Mouse (Mus musculus) CH12.LX (cell line): ENCODE results near the gene Gnl3l. TPM values are rescaled to one million over a fixed set of nuclear protein-coding genes. Genes with fewer than 3 reads are reported as not detected.

ENCODE experiments used
- DNase-seq: peaks from one replicate; pipeline ENCODE4 v3.0.0-alpha.2; 2013; ENCODE audit errors: extremely low read depth
- H3K27ac ChIP-seq: 2 replicates; pipeline ENCODE4 v1.5.1; 2012; ENCODE audit warnings: low read depth, mild to moderate bottlenecking, control low read depth, moderate library complexity; ENCODE audit not compliant: insufficient read depth
- H3K27me3 ChIP-seq: replicated peaks from 2 replicates; pipeline ENCODE3; 2012; ENCODE audit warnings: inconsistent platforms
- H3K36me3 ChIP-seq, 2 experiments: replicated peaks in 1 of 2; 2 replicates each; pipeline versions ENCODE3 to v1.6.1; 2012; ENCODE audit warnings: inconsistent platforms in 1 of 2, low read length in 1 of 2, mild to moderate bottlenecking in 1 of 2, mixed read lengths in 1 of 2, moderate library complexity in 1 of 2; ENCODE audit not compliant: control insufficient read depth in 1 of 2, insufficient read depth in 1 of 2
- H3K4me1 ChIP-seq, 2 experiments: 2 replicates each; pipeline ENCODE4 v1.6.1; 2012; ENCODE audit warnings: inconsistent platforms in 1 of 2, moderate library complexity in 1 of 2; ENCODE audit not compliant: insufficient read depth in 2 of 2, control insufficient read depth in 1 of 2
- H3K4me2 ChIP-seq: 2 replicates; pipeline ENCODE4 v1.6.1; 2012; ENCODE audit warnings: low read depth, mild to moderate bottlenecking, control low read depth; ENCODE audit not compliant: poor library complexity, insufficient read depth, severe bottlenecking
- H3K4me3 ChIP-seq, 3 experiments: fragments of 150-350 bp in 1 of 3; sonication (generic) in 1 of 3; replicated peaks in 1 of 3; 2 replicates each; pipeline versions ENCODE3 to v1.5.1; 2011 to 2012; ENCODE audit warnings: low read depth in 2 of 3, low read length in 2 of 3, mild to moderate bottlenecking in 2 of 3, moderate library complexity in 2 of 3, control low read depth in 1 of 3, improper control_type of control experiment in 1 of 3, inconsistent platforms in 1 of 3, mixed read lengths in 1 of 3; ENCODE audit not compliant: poor library complexity in 1 of 3
- H3K79me2 ChIP-seq: replicated peaks from 2 replicates; pipeline ENCODE4 v1.6.1; 2012; ENCODE audit warnings: mild to moderate bottlenecking, moderate library complexity; ENCODE audit not compliant: control insufficient read depth, poor library complexity, insufficient read depth, severe bottlenecking; ENCODE audit errors: extremely low read depth
- H3K9ac ChIP-seq: 2 replicates; pipeline ENCODE4 v1.6.1; 2012; ENCODE audit warnings: low read depth, mild to moderate bottlenecking, control low read depth, moderate library complexity; ENCODE audit not compliant: insufficient read depth
- H3K9me3 ChIP-seq: replicated peaks from 2 replicates; pipeline ENCODE3; 2012; ENCODE audit warnings: low read length, inconsistent platforms, mixed read lengths
- BHLHE40 ChIP-seq: IDR thresholded peaks from 2 replicates; pipeline ENCODE4 v1.6.1; 2011; ENCODE audit warnings: mild to moderate bottlenecking, low read depth, low read length, improper control_type of control experiment
- CHD1 ChIP-seq: IDR thresholded peaks from 2 replicates; pipeline ENCODE4 v1.6.1; 2012; ENCODE audit warnings: low read depth, low read length, improper control_type of control experiment, inconsistent platforms
- CHD2 ChIP-seq: IDR thresholded peaks from 2 replicates; pipeline ENCODE4 v1.6.1; 2011; ENCODE audit warnings: low read length, improper control_type of control experiment
- CTCF ChIP-seq, 2 experiments: IDR thresholded peaks in 1 of 2; conservative IDR thresholded peaks in 1 of 2; 2 replicates each; pipeline ENCODE4 v1.5.1; 2011 to 2012; ENCODE audit warnings: low read depth in 2 of 2, low read length in 2 of 2, improper control_type of control experiment in 1 of 2, inconsistent platforms in 1 of 2, mild to moderate bottlenecking in 1 of 2, moderate library complexity in 1 of 2
- EP300 ChIP-seq: IDR thresholded peaks from 2 replicates; pipeline ENCODE4 v1.6.1; 2011; ENCODE audit warnings: low read length, improper control_type of control experiment
- ETS1 ChIP-seq: conservative IDR thresholded peaks from 2 replicates; pipeline ENCODE4 v1.6.1; 2012; ENCODE audit warnings: low read depth, mild to moderate bottlenecking, inconsistent platforms, low read length, improper control_type of control experiment, moderate library complexity
- GABPA ChIP-seq: IDR thresholded peaks from 2 replicates; pipeline ENCODE4 v1.6.1; 2012; ENCODE audit warnings: low read depth, low read length, improper control_type of control experiment, inconsistent platforms; ENCODE audit not compliant: insufficient replicate concordance
- IRF4 ChIP-seq: IDR thresholded peaks from 2 replicates; pipeline ENCODE4 v1.6.1; 2014; ENCODE audit warnings: low read depth, mild to moderate bottlenecking, inconsistent platforms, low read length, improper control_type of control experiment
- JUND ChIP-seq: conservative IDR thresholded peaks from 2 replicates; pipeline ENCODE4 v1.6.1; 2011; ENCODE audit warnings: low read depth, low read length, improper control_type of control experiment
- KAT2A ChIP-seq: IDR thresholded peaks from 2 replicates; pipeline ENCODE4 v1.6.1; 2012; ENCODE audit warnings: low read length, improper control_type of control experiment, inconsistent platforms; ENCODE audit not compliant: insufficient replicate concordance
- MAFK ChIP-seq: IDR thresholded peaks from 2 replicates; pipeline ENCODE4 v1.6.1; 2011; ENCODE audit warnings: low read length, improper control_type of control experiment; ENCODE audit not compliant: insufficient replicate concordance
- MEF2A ChIP-seq: IDR thresholded peaks from 2 replicates; pipeline ENCODE4 v1.6.1; 2014; ENCODE audit warnings: low read depth, mild to moderate bottlenecking, inconsistent platforms, low read length, improper control_type of control experiment, borderline replicate concordance
- MXI1 ChIP-seq: IDR thresholded peaks from 2 replicates; pipeline ENCODE4 v1.6.1; 2011; ENCODE audit warnings: mild to moderate bottlenecking, low read depth, low read length, improper control_type of control experiment
- MYC ChIP-seq: IDR thresholded peaks from 2 replicates; pipeline ENCODE4 v1.6.1; 2011; ENCODE audit warnings: low read depth, mild to moderate bottlenecking, improper control_type of control experiment, low read length
- POLR2A ChIP-seq: IDR thresholded peaks from 2 replicates; pipeline ENCODE4 v1.6.1; 2011; ENCODE audit warnings: low read depth, mild to moderate bottlenecking, improper control_type of control experiment, low read length
- SIN3A ChIP-seq: IDR thresholded peaks from 2 replicates; pipeline ENCODE4 v1.6.1; 2012; ENCODE audit warnings: low read length, improper control_type of control experiment, inconsistent platforms
- TBP ChIP-seq: conservative IDR thresholded peaks from 2 replicates; pipeline ENCODE4 v1.6.1; 2011; ENCODE audit warnings: low read depth, low read length, improper control_type of control experiment
- UBTF ChIP-seq: IDR thresholded peaks from 2 replicates; pipeline ENCODE4 v1.6.1; 2012; ENCODE audit warnings: low read depth, mild to moderate bottlenecking, inconsistent platforms, low read length, improper control_type of control experiment, moderate library complexity
- USF1 ChIP-seq: IDR thresholded peaks from 2 replicates; pipeline ENCODE4 v1.6.1; 2014; ENCODE audit warnings: low read depth, mild to moderate bottlenecking, inconsistent platforms, low read length, improper control_type of control experiment
- ZKSCAN1 ChIP-seq: IDR thresholded peaks from 2 replicates; pipeline ENCODE4 v1.6.1; 2012; ENCODE audit warnings: low read depth, inconsistent platforms, low read length, improper control_type of control experiment, borderline replicate concordance
- ZMIZ1 ChIP-seq: IDR thresholded peaks from 2 replicates; pipeline ENCODE4 v1.6.1; 2012; ENCODE audit warnings: low read depth, mild to moderate bottlenecking, inconsistent platforms, low read length, improper control_type of control experiment
- dilution Hi-C: fragments of 300-500 bp; cut with MboI; formaldehyde crosslinking; loops from 2 replicates; pipeline ENCODE4 v1.14.3; 2020; ENCODE audit warnings: low sequenced_read_pairs; ENCODE audit not compliant: extremely low pct_unique_long_range_greater_than_20kb, extremely low pct_ligation_motif_present
- in situ Hi-C: fragments of 300-500 bp; cut with MboI; formaldehyde crosslinking; loops from 3 replicates; pipeline ENCODE4 v1.14.3; 2019; ENCODE audit warnings: low sequenced_read_pairs, low pct_ligation_motif_present, low pct_unique_long_range_greater_than_20kb, mixed read lengths
- polyA plus RNA-seq: library from polyadenylated mRNA; unstranded; fragments of >175 nt; gene quantifications from 2 replicates; pipeline ENCODE4 v1.2.1, GENCODE M21; 2012; ENCODE audit warnings: low read depth; ENCODE audit not compliant: insufficient read length
- total RNA-seq, 2 experiments: library from RNA; depleted of rRNA; stranded (reverse); fragments of 300-350 nt in 1 of 2; fragments of >200 nt in 1 of 2; gene quantifications; 2 replicates each; pipeline ENCODE4 v1.2.3; 2012 to 2014

Gene Gnl3l
- total and polyA plus RNA-seq, 3 experiments = 32.3 to 63.8 (median 38.4) TPM

GRCm38 (mm10) chrX:150981621-150982020, 35.5 kb downstream of the Gnl3l start:
- Histone ChIP-seq H3K4me1 (peaks cover 0 to 9% of the 10 kb centered on the region in 2 experiments; a peak in 1 of 4 replicates), H3K9ac (no peak overlapping the region), H3K4me3 (no peak overlapping the region), H3K36me3 (peaks cover 19 to 36% of the 10 kb centered on the region in 2 experiments), H3K27ac (no peak overlapping the region), H3K27me3 (no peaks in the 10 kb centered on the region), H3K9me3 (no peaks in the 10 kb centered on the region), H3K79me2 (no peaks in the 10 kb centered on the region), H3K4me2 (no peak overlapping the region)
- in situ Hi-C loops = no loop called here
- dilution Hi-C loops = no loop called here
- DNase-seq = peak; percentile 45
- TF ChIP-seq BHLHE40 (peak; percentile 52), MAFK (no peak), GABPA (no peak), KAT2A (no peak), EP300 (peak; percentile 63), ETS1 (peak; percentile 33; the same call in 1 of the 2 replicates), JUND (0 out of 2 replicates have a peak, but pooled peaks have one; percentile 35), UBTF (no peak), TBP (no peak), MXI1 (no peak), MYC (no peak), IRF4 (peak; percentile 78), SIN3A (0 out of 2 replicates have a peak, but pooled peaks have one; percentile 21)

GRCm38 (mm10) chrX:150975424-150975823, 41.7 kb downstream of the Gnl3l start:
- in situ Hi-C loops (no loop called here), dilution Hi-C loops (no loop called here)
- Histone ChIP-seq H3K36me3 (peaks cover 0 to 4% of the 10 kb centered on the region in 2 experiments), H3K4me2 (no peak overlapping the region), H3K79me2 (no peaks in the 10 kb centered on the region), H3K4me3 (no peak overlapping the region), H3K4me1 (no peaks in the 10 kb centered on the region), H3K27me3 (no peaks in the 10 kb centered on the region), H3K27ac (no peak overlapping the region), H3K9me3 (no peaks in the 10 kb centered on the region), H3K9ac (no peak overlapping the region)
- TF ChIP-seq ZMIZ1 = no peak
- no peak for TF ChIP-seq IRF4
- no peak for TF ChIP-seq SIN3A
- no peak for TF ChIP-seq USF1
- TF ChIP-seq CTCF (conservative IDR thresholded peaks at IDR 0.05 in 1 of 2, IDR thresholded peaks at IDR 0.05 in 1 of 2; ENCODE audit: low read depth in 2 of 2, low read length in 2 of 2) = no peak
- TF ChIP-seq MEF2A = no peak
- no peak for TF ChIP-seq CHD2
- no peak for TF ChIP-seq POLR2A
- no peak for TF ChIP-seq CHD1
- TF ChIP-seq MAFK = no peak
- TF ChIP-seq UBTF = no peak
- no peak for TF ChIP-seq ZKSCAN1
- no peak for TF ChIP-seq GABPA
- no peak for TF ChIP-seq TBP
- DNase-seq = no peak
